Mouse (Mus musculus) heart, postnatal 0 days (tissue): Measurements from ENCODE around the gene Traf7.

Experiments
- CTCF ChIP-seq: IDR thresholded peaks from 2 replicates; pipeline ENCODE4 v1.5.1; 2016; ENCODE audit warnings: antibody characterized with exemption, control low read depth, low read depth
- EP300 ChIP-seq: IDR thresholded peaks from 2 replicates; pipeline ENCODE4 v1.6.1; 2016; ENCODE audit warnings: antibody characterized with exemption, low read depth

- TF ChIP-seq CTCF (no peak), EP300 (no peak)
These were observed 3.3 kb upstream of the Traf7 start for GRCm38 (mm10) chr17:24531064-24531463.
